ENCODE assay signal across 10 mouse cellular contexts in the genomic region with DNA sequence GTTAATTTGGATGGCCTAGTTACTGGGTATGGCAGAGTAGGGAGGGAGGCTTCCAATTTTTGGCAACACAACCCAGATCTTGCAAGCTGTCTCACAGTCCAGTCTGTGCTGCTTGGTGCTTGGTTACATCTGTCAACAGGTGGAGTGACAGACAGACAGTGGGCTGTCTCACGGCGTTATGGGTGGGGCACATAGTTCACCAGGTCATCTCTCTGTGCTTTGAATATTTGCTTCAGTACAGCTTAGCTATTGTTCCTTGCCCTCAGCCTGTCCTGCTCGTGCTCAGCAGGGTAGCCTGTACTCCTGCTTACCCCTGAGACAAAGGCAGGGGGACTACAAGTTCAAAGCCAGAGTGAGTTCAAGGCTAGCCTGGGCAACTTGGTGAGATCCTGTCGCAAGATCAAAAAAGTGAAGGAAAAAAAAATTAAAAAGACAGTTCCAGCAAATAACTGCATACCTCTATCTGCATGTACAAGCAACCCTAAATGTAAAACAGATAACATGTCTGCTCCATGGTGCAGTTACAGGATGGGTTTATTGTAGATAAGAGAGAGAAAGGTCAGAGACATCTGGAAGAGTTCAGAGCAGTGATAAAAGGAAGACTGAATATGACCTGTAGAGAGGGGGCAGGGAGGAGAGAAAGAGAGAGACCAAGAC. TPM values are rescaled to one million over a fixed set of nuclear protein-coding genes. Genes with fewer than 3 reads are reported as not detected.
DNase-seq lines count a peak whose midpoint lies in the region; ATAC-seq lines count a peak whose summit lies in the region.
"Had no signal": no experiment of that assay in that cellular context is flagged by ENCODE, and none has a peak within 500 bp of the region (broad histone marks: within the 10 kb centered on the region; RNA-seq: fewer than 3 reads in every experiment).

No protein-coding gene starts in this region.

- H3K4me2 ChIP-seq in heart, embryonic 13.5 days = peak overlapping the region; percentile 28
- no peak overlapping the region for H3K4me2 ChIP-seq in midbrain, embryonic 12.5 days (replicated peaks)
- H3K4me2 ChIP-seq in midbrain, embryonic 13.5 days (replicated peaks) = no peak overlapping the region
- no peak overlapping the region for H3K4me2 ChIP-seq in forebrain, embryonic 12.5 days
- H3K4me2 ChIP-seq: midbrain, embryonic 15.5 days had no signal

- no peak; the same call in 1 of the 2 replicates for ATAC-seq in heart, embryonic 13.5 days (ENCODE audit: extremely low read depth, insufficient number of reproducible peaks, low FRiP score, low TSS enrichment)
- ATAC-seq in midbrain, embryonic 12.5 days (ENCODE audit: low FRiP score, low read depth) = no peak
- no peak for ATAC-seq in midbrain, embryonic 13.5 days
- ATAC-seq in hematopoietic stem cell, adult 5-6 weeks (replicated peaks in 1 of 2; ENCODE audit: insufficient read depth in 1 of 2, low FRiP score in 2 of 2, low TSS enrichment in 1 of 2, low read depth in 1 of 2, poor library complexity in 2 of 2, severe bottlenecking in 2 of 2) = peak; percentile 8 to 37; a peak in 2 of 4 replicates
- no peak for ATAC-seq in forebrain, embryonic 12.5 days (ENCODE audit: low FRiP score)
- ATAC-seq: midbrain, embryonic 15.5 days had no signal

- peak overlapping the region; percentile 61 for H3K27ac ChIP-seq in heart, embryonic 13.5 days (replicated peaks)
- H3K27ac ChIP-seq in midbrain, embryonic 12.5 days (replicated peaks) = 0 out of 2 replicates have a peak overlapping the region, but pooled peaks have one; percentile 30
- no peak overlapping the region for H3K27ac ChIP-seq in midbrain, embryonic 13.5 days
- H3K27ac ChIP-seq in forebrain, embryonic 12.5 days = no peak overlapping the region
- H3K27ac ChIP-seq: midbrain, embryonic 15.5 days had no signal

- H3K36me3 ChIP-seq in heart, embryonic 13.5 days = no peaks in the 10 kb centered on the region
- H3K36me3 ChIP-seq in midbrain, embryonic 12.5 days = no peaks in the 10 kb centered on the region
- no peaks in the 10 kb centered on the region for H3K36me3 ChIP-seq in midbrain, embryonic 13.5 days
- H3K36me3 ChIP-seq in forebrain, embryonic 12.5 days (replicated peaks) = no peaks in the 10 kb centered on the region
- H3K36me3 ChIP-seq: midbrain, embryonic 15.5 days had no signal

- peaks cover 5% of the 10 kb centered on the region; the same call in 1 of the 2 replicates for H3K9me3 ChIP-seq in heart, embryonic 13.5 days
- no peaks in the 10 kb centered on the region for H3K9me3 ChIP-seq in midbrain, embryonic 12.5 days
- no peaks in the 10 kb centered on the region for H3K9me3 ChIP-seq in midbrain, embryonic 13.5 days
- H3K9me3 ChIP-seq in forebrain, embryonic 12.5 days = no peaks in the 10 kb centered on the region
- H3K9me3 ChIP-seq: midbrain, embryonic 15.5 days had no signal

- H3K27me3 ChIP-seq in heart, embryonic 13.5 days (replicated peaks) = peaks cover 8% of the 10 kb centered on the region; the same call in 1 of the 2 replicates
- H3K27me3 ChIP-seq in midbrain, embryonic 12.5 days = no peaks in the 10 kb centered on the region
- no peaks in the 10 kb centered on the region for H3K27me3 ChIP-seq in midbrain, embryonic 13.5 days
- H3K27me3 ChIP-seq in forebrain, embryonic 12.5 days = 0 out of 2 replicates have a peak, but pooled peaks cover 3% of the 10 kb centered on the region
- H3K27me3 ChIP-seq: midbrain, embryonic 15.5 days had no signal

- H3K9ac ChIP-seq in heart, embryonic 13.5 days = peak overlapping the region; percentile 25; the same call in 1 of the 2 replicates
- H3K9ac ChIP-seq in midbrain, embryonic 12.5 days (replicated peaks) = no peak overlapping the region
- no peak overlapping the region for H3K9ac ChIP-seq in midbrain, embryonic 13.5 days (replicated peaks)
- H3K9ac ChIP-seq in forebrain, embryonic 12.5 days = no peak overlapping the region
- H3K9ac ChIP-seq: midbrain, embryonic 15.5 days had no signal

- no peak overlapping the region for H3K4me3 ChIP-seq in heart, embryonic 13.5 days
- no peak overlapping the region for H3K4me3 ChIP-seq in midbrain, embryonic 12.5 days
- H3K4me3 ChIP-seq in midbrain, embryonic 13.5 days (replicated peaks) = no peak overlapping the region
- H3K4me3 ChIP-seq in forebrain, embryonic 12.5 days (replicated peaks) = no peak overlapping the region
- H3K4me3 ChIP-seq: midbrain, embryonic 15.5 days had no signal

- DNase-seq in heart, postnatal 14 days = no peak
- peak; percentile 51 to 54 for DNase-seq in spleen, postnatal 10 days (ENCODE audit: low spot score in 2 of 2)
- no peak for DNase-seq in thymus, postnatal 36 days
- DNase-seq: cerebellum, postnatal 25 days had no signal

- WGBS in heart, embryonic 13.5 days = 21% methylated on average over 4 of the region's 4 CpGs
- 45% methylated on average over 4 of the region's 4 CpGs for WGBS in midbrain, embryonic 12.5 days
- WGBS in midbrain, embryonic 13.5 days = 50% methylated on average over 4 of the region's 4 CpGs
- WGBS in forebrain, embryonic 12.5 days = 56% methylated on average over 4 of the region's 4 CpGs

- H3K4me1 ChIP-seq in heart, embryonic 13.5 days = peaks cover 27% of the 10 kb centered on the region
- H3K4me1 ChIP-seq in midbrain, embryonic 12.5 days = no peaks in the 10 kb centered on the region
- H3K4me1 ChIP-seq in midbrain, embryonic 13.5 days (replicated peaks) = no peaks in the 10 kb centered on the region
- H3K4me1 ChIP-seq in forebrain, embryonic 12.5 days = no peaks in the 10 kb centered on the region
- H3K4me1 ChIP-seq: midbrain, embryonic 15.5 days had no signal

- intact Hi-C loops in heart, postnatal 14 days (cut with DNase I) = no loop called here

RNA-seq across cellular contexts. Expression of a gene that starts 5.1 kb away (rescaled TPM):
- 1.0 and 1.9 TPM in 2 replicates for polyA plus RNA-seq in heart, embryonic 13.5 days (2015; fragmentation: Nextera tagmentation; extraction: Ambion mirVana)
- total RNA-seq in heart, postnatal 14 days (2021) = under 1 TPM; 0.72 to 0.98 TPM
- not detected in 2 replicates for polyA plus RNA-seq in midbrain, embryonic 12.5 days (2016; fragmentation: Nextera tagmentation; extraction: Ambion mirVana)
- not detected in 2 replicates for polyA plus RNA-seq in midbrain, embryonic 13.5 days (2015; fragmentation: Nextera tagmentation; extraction: Ambion mirVana)
- total RNA-seq in hematopoietic stem cell, adult 5-6 weeks (2017) = not detected in 2 replicates
- polyA plus RNA-seq in forebrain, embryonic 12.5 days (2016; fragmentation: Nextera tagmentation; extraction: Ambion mirVana) = not detected in 2 replicates
- polyA plus RNA-seq: midbrain, embryonic 15.5 days had no signal

RNA-seq across cellular contexts. Expression of a gene that starts 28.3 kb away (rescaled TPM):
- polyA plus RNA-seq in heart, embryonic 13.5 days (2015; fragmentation: Nextera tagmentation; extraction: Ambion mirVana) = 13.2 and 15.6 TPM in 2 replicates
- total RNA-seq in heart, postnatal 14 days (2021) = 10 to 100 TPM; 39.0 to 40.4 TPM
- 25.7 and 28.4 TPM in 2 replicates for polyA plus RNA-seq in midbrain, embryonic 12.5 days (2016; fragmentation: Nextera tagmentation; extraction: Ambion mirVana)
- polyA plus RNA-seq in midbrain, embryonic 13.5 days (2015; fragmentation: Nextera tagmentation; extraction: Ambion mirVana) = 15.7 and 16.6 TPM in 2 replicates
- total RNA-seq in hematopoietic stem cell, adult 5-6 weeks (2017) = 23.6 and 28.9 TPM in 2 replicates
- polyA plus RNA-seq in forebrain, embryonic 12.5 days (2016; fragmentation: Nextera tagmentation; extraction: Ambion mirVana) = 22.8 and 25.3 TPM in 2 replicates

RNA-seq across cellular contexts. Expression of a gene that starts 39.2 kb away (rescaled TPM):
- polyA plus RNA-seq in heart, embryonic 13.5 days (2015; fragmentation: Nextera tagmentation; extraction: Ambion mirVana) = 4.0 and 4.2 TPM in 2 replicates
- 10 to 100 TPM; 18.4 to 18.5 TPM for total RNA-seq in heart, postnatal 14 days (2021)
- 6.7 and 6.8 TPM in 2 replicates for polyA plus RNA-seq in midbrain, embryonic 12.5 days (2016; fragmentation: Nextera tagmentation; extraction: Ambion mirVana)
- 5.7 and 6.9 TPM in 2 replicates for polyA plus RNA-seq in midbrain, embryonic 13.5 days (2015; fragmentation: Nextera tagmentation; extraction: Ambion mirVana)
- 6.3 and 10.3 TPM in 2 replicates for total RNA-seq in hematopoietic stem cell, adult 5-6 weeks (2017)
- 6.5 and 6.7 TPM in 2 replicates for polyA plus RNA-seq in forebrain, embryonic 12.5 days (2016; fragmentation: Nextera tagmentation; extraction: Ambion mirVana)

RNA-seq across cellular contexts. Expression of a gene that starts 41.9 kb away (rescaled TPM):
- polyA plus RNA-seq in heart, embryonic 13.5 days (2015; fragmentation: Nextera tagmentation; extraction: Ambion mirVana) = 14.3 and 15.5 TPM in 2 replicates
- total RNA-seq in heart, postnatal 14 days (2021) = 1 to 10 TPM; 7.7 to 9.5 TPM
- polyA plus RNA-seq in midbrain, embryonic 12.5 days (2016; fragmentation: Nextera tagmentation; extraction: Ambion mirVana) = 24.9 and 27.0 TPM in 2 replicates
- 19.1 and 23.2 TPM in 2 replicates for polyA plus RNA-seq in midbrain, embryonic 13.5 days (2015; fragmentation: Nextera tagmentation; extraction: Ambion mirVana)
- 10.2 and 13.8 TPM in 2 replicates for total RNA-seq in hematopoietic stem cell, adult 5-6 weeks (2017)
- 20.1 and 20.4 TPM in 2 replicates for polyA plus RNA-seq in forebrain, embryonic 12.5 days (2016; fragmentation: Nextera tagmentation; extraction: Ambion mirVana)

Comparison
In these comparisons a context has a peak if more than half of its experiments do, and no peak if none do; other contexts are left out.
1. H3K27ac ChIP-seq: peak in heart, embryonic 13.5 days (single experiment) and midbrain, embryonic 12.5 days (single experiment); none in midbrain, embryonic 13.5 days (single experiment) and forebrain, embryonic 12.5 days (single experiment).
2. ATAC-seq: peak in hematopoietic stem cell, adult 5-6 weeks (2 of 2); none in heart, embryonic 13.5 days (single experiment), midbrain, embryonic 12.5 days (single experiment), midbrain, embryonic 13.5 days (single experiment) and forebrain, embryonic 12.5 days (single experiment).
3. DNase-seq: peak in spleen, postnatal 10 days (2 of 2); none in heart, postnatal 14 days (0 of 2) and thymus, postnatal 36 days (0 of 2).